Mouse (Mus musculus): ENCODE measurements around the gene Zdhhc9. TPM values are rescaled to one million over a fixed set of nuclear protein-coding genes. Genes with fewer than 3 reads are reported as not detected.

Zdhhc9 gene
- total and polyA plus RNA-seq, 3 experiments: 3.5 to 13.9 (median 4.5) TPM

GRCm38 (mm10) chrX:48191261-48191660 is 17.4 kb downstream of the Zdhhc9 start:
- TF ChIP-seq JUND (conservative IDR thresholded peaks at IDR 0.05; ENCODE audit: low read depth, low read length): no peak
- TF ChIP-seq GABPA (IDR thresholded peaks at IDR 0.05; ENCODE audit: insufficient replicate concordance, low read depth, low read length): no peak
- no peak for TF ChIP-seq MAFK (IDR thresholded peaks at IDR 0.05; ENCODE audit: insufficient replicate concordance, low read length)
- TF ChIP-seq NRF1 (IDR thresholded peaks at IDR 0.05; ENCODE audit: low read depth, low read length): no peak
- TF ChIP-seq ZKSCAN1 (IDR thresholded peaks at IDR 0.05; ENCODE audit: borderline replicate concordance, low read depth, low read length): no peak
- TF ChIP-seq MAZ (IDR thresholded peaks at IDR 0.05; ENCODE audit: low read depth, low read length): no peak
- no peak for TF ChIP-seq CTCF (conservative IDR thresholded peaks at IDR 0.05 in 1 of 2, IDR thresholded peaks at IDR 0.05 in 1 of 2; ENCODE audit: low read depth in 2 of 2, low read length in 2 of 2)
- no peak for TF ChIP-seq ETS1 (conservative IDR thresholded peaks at IDR 0.05; ENCODE audit: low read depth, low read length)
- no peak for TF ChIP-seq CHD1 (IDR thresholded peaks at IDR 0.05; ENCODE audit: low read depth, low read length)
- no peak for TF ChIP-seq IRF4 (IDR thresholded peaks at IDR 0.05; ENCODE audit: low read depth, low read length)
- H3K79me2 ChIP-seq (replicated peaks; ENCODE audit: control insufficient read depth, extremely low read depth, insufficient read depth, poor library complexity, severe bottlenecking): no peaks in the 10 kb centered on the region
- dilution Hi-C loops (cut with MboI; ENCODE audit: extremely low pct_ligation_motif_present, extremely low pct_unique_long_range_greater_than_20kb, low sequenced_read_pairs): no loop called here
- no peak overlapping the region for H3K27ac ChIP-seq (ENCODE audit: insufficient read depth, low read depth)
- no peaks in the 10 kb centered on the region for H3K27me3 ChIP-seq (replicated peaks)
- H3K4me1 ChIP-seq (ENCODE audit: control insufficient read depth in 1 of 2, insufficient read depth in 2 of 2): no peaks in the 10 kb centered on the region
- in situ Hi-C loops (cut with MboI; ENCODE audit: low pct_ligation_motif_present, low pct_unique_long_range_greater_than_20kb, low sequenced_read_pairs): no loop called here
- H3K9ac ChIP-seq (ENCODE audit: insufficient read depth, low read depth): no peak overlapping the region
- peaks cover 16 to 63% of the 10 kb centered on the region in 2 experiments for H3K36me3 ChIP-seq (replicated peaks in 1 of 2; ENCODE audit: control insufficient read depth in 1 of 2, insufficient read depth in 1 of 2, low read length in 1 of 2)
- H3K4me2 ChIP-seq (ENCODE audit: insufficient read depth, low read depth, poor library complexity, severe bottlenecking): no peak overlapping the region
- no peak overlapping the region for H3K4me3 ChIP-seq (replicated peaks in 1 of 3; ENCODE audit: low read depth in 2 of 3, low read length in 2 of 3, poor library complexity in 1 of 3)
- H3K9me3 ChIP-seq (replicated peaks; ENCODE audit: low read length): no peaks in the 10 kb centered on the region
- DNase-seq (ENCODE audit: extremely low read depth): no peak

GRCm38 (mm10) chrX:48184703-48185102 is 24.0 kb downstream of the Zdhhc9 start:
- Histone ChIP-seq H3K4me3 (replicated peaks in 1 of 3; ENCODE audit: low read depth in 2 of 3, low read length in 2 of 3, poor library complexity in 1 of 3) (no peak overlapping the region), H3K9ac (ENCODE audit: insufficient read depth, low read depth) (no peak overlapping the region), H3K4me2 (ENCODE audit: insufficient read depth, low read depth, poor library complexity, severe bottlenecking) (no peak overlapping the region), H3K4me1 (ENCODE audit: control insufficient read depth in 1 of 2, insufficient read depth in 2 of 2) (no peaks in the 10 kb centered on the region), H3K79me2 (replicated peaks; ENCODE audit: control insufficient read depth, extremely low read depth, insufficient read depth, poor library complexity, severe bottlenecking) (no peaks in the 10 kb centered on the region), H3K27me3 (replicated peaks) (no peaks in the 10 kb centered on the region), H3K9me3 (replicated peaks; ENCODE audit: low read length) (no peaks in the 10 kb centered on the region), H3K27ac (ENCODE audit: insufficient read depth, low read depth) (no peak overlapping the region), H3K36me3 (replicated peaks in 1 of 2; ENCODE audit: control insufficient read depth in 1 of 2, insufficient read depth in 1 of 2, low read length in 1 of 2) (peaks cover 13 to 38% of the 10 kb centered on the region in 2 experiments)
- dilution Hi-C loops (cut with MboI; ENCODE audit: extremely low pct_ligation_motif_present, extremely low pct_unique_long_range_greater_than_20kb, low sequenced_read_pairs) (no loop called here), in situ Hi-C loops (cut with MboI; ENCODE audit: low pct_ligation_motif_present, low pct_unique_long_range_greater_than_20kb, low sequenced_read_pairs) (no loop called here)
- DNase-seq (ENCODE audit: extremely low read depth): no peak
- TF ChIP-seq RCOR1 (conservative IDR thresholded peaks at IDR 0.05; ENCODE audit: low read depth, low read length) (no peak), CTCF (conservative IDR thresholded peaks at IDR 0.05 in 1 of 2, IDR thresholded peaks at IDR 0.05 in 1 of 2; ENCODE audit: low read depth in 2 of 2, low read length in 2 of 2) (no peak), POLR2A (IDR thresholded peaks at IDR 0.05; ENCODE audit: low read depth, low read length) (no peak), NELFE (IDR thresholded peaks at IDR 0.05; ENCODE audit: low read depth, low read length) (no peak), UBTF (IDR thresholded peaks at IDR 0.05; ENCODE audit: low read depth, low read length) (no peak), GABPA (IDR thresholded peaks at IDR 0.05; ENCODE audit: insufficient replicate concordance, low read depth, low read length) (no peak), ZC3H11A (IDR thresholded peaks at IDR 0.05; ENCODE audit: low read depth, low read length) (no peak), PAX5 (IDR thresholded peaks at IDR 0.05; ENCODE audit: low read length) (no peak), ETS1 (conservative IDR thresholded peaks at IDR 0.05; ENCODE audit: low read depth, low read length) (no peak), NRF1 (IDR thresholded peaks at IDR 0.05; ENCODE audit: low read depth, low read length) (no peak), ZKSCAN1 (IDR thresholded peaks at IDR 0.05; ENCODE audit: borderline replicate concordance, low read depth, low read length) (no peak), HCFC1 (IDR thresholded peaks at IDR 0.05; ENCODE audit: low read depth, low read length) (no peak), IRF4 (IDR thresholded peaks at IDR 0.05; ENCODE audit: low read depth, low read length) (no peak), ZNF384 (IDR thresholded peaks at IDR 0.05; ENCODE audit: low read depth, low read length) (no peak), MAZ (IDR thresholded peaks at IDR 0.05; ENCODE audit: low read depth, low read length) (no peak), ZMIZ1 (IDR thresholded peaks at IDR 0.05; ENCODE audit: low read depth, low read length) (no peak), CHD2 (IDR thresholded peaks at IDR 0.05; ENCODE audit: low read length) (no peak), MEF2A (IDR thresholded peaks at IDR 0.05; ENCODE audit: borderline replicate concordance, low read depth, low read length) (no peak), POLR2AphosphoS2 (IDR thresholded peaks at IDR 0.05; ENCODE audit: low read depth, low read length) (no peak)

All from CH12.LX (cell line).